Comparison of ENCODE assay signal across 27 mouse cellular contexts in the genomic region with DNA sequence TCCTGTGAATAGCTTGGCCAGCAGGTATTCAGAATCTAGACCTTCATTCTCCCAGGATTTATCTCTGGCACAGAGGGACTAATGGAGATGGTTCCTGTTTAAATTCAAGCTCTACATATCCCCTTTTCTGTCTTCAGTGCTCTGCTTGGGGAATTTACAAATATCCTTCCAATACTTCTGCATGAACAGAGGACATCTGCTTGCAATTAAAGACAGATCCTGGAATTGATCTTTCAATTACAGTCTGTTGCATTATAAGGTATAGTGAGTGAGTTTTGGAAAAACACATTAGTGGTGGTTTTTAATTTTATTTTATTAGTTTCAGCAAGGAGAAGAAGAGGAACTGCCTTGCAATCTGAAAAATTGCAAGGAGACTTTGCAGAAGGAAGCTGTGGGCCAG.
DNase-seq lines count a peak whose midpoint lies in the region; ATAC-seq and TF ChIP-seq lines count a peak whose summit lies in the region.
"Had no signal": no experiment of that assay in that cellular context is flagged by ENCODE, and none has a peak within 500 bp of the region (broad histone marks: within the 10 kb centered on the region; RNA-seq: fewer than 3 reads in every experiment).

No protein-coding gene starts in this region.

- no peaks in the 10 kb centered on the region for H3K9me3 ChIP-seq in stomach, embryonic 15.5 days
- H3K9me3 ChIP-seq in stomach, postnatal 0 days (ENCODE audit: control insufficient read depth, low read length), result no peaks in the 10 kb centered on the region
- no peaks in the 10 kb centered on the region for H3K9me3 ChIP-seq in embryonic facial prominence, embryonic 15.5 days (replicated peaks)
- H3K9me3 ChIP-seq in limb, embryonic 13.5 days, result no peaks in the 10 kb centered on the region
- H3K9me3 ChIP-seq in stomach, embryonic 16.5 days (replicated peaks; ENCODE audit: control insufficient read depth, low read length), result no peaks in the 10 kb centered on the region
- H3K9me3 ChIP-seq: forebrain, embryonic 12.5 days; forebrain, embryonic 15.5 days; heart, embryonic 10.5 days; heart, embryonic 13.5 days had no signal

- no peaks in the 10 kb centered on the region for H3K36me3 ChIP-seq in stomach, embryonic 15.5 days
- H3K36me3 ChIP-seq in stomach, postnatal 0 days (ENCODE audit: control insufficient read depth, insufficient read depth, low read length), result no peaks in the 10 kb centered on the region
- no peaks in the 10 kb centered on the region for H3K36me3 ChIP-seq in embryonic facial prominence, embryonic 15.5 days
- no peaks in the 10 kb centered on the region for H3K36me3 ChIP-seq in limb, embryonic 13.5 days
- H3K36me3 ChIP-seq in stomach, embryonic 16.5 days (ENCODE audit: control insufficient read depth, insufficient read depth, low read length), result no peaks in the 10 kb centered on the region
- H3K36me3 ChIP-seq: forebrain, embryonic 12.5 days; forebrain, embryonic 15.5 days; heart, embryonic 10.5 days; heart, embryonic 13.5 days had no signal

- H3K4me3 ChIP-seq in stomach, embryonic 15.5 days (replicated peaks), result no peak overlapping the region
- H3K4me3 ChIP-seq in stomach, postnatal 0 days (ENCODE audit: low read depth, low read length), result no peak overlapping the region
- no peak overlapping the region for H3K4me3 ChIP-seq in embryonic facial prominence, embryonic 15.5 days (replicated peaks)
- no peak overlapping the region for H3K4me3 ChIP-seq in limb, embryonic 13.5 days
- no peak overlapping the region for H3K4me3 ChIP-seq in stomach, embryonic 16.5 days (replicated peaks; ENCODE audit: low read length)
- H3K4me3 ChIP-seq in left cerebral cortex, adult 2 months, result no peak overlapping the region
- H3K4me3 ChIP-seq: erythroblast, embryonic 14.5 days; forebrain, embryonic 12.5 days; forebrain, embryonic 15.5 days; heart, adult 2 months; heart, embryonic 10.5 days; heart, embryonic 13.5 days had no signal

- H3K4me2 ChIP-seq in stomach, embryonic 15.5 days, result no peak overlapping the region
- no peak overlapping the region for H3K4me2 ChIP-seq in stomach, postnatal 0 days (replicated peaks; ENCODE audit: low read depth)
- no peak overlapping the region for H3K4me2 ChIP-seq in embryonic facial prominence, embryonic 15.5 days (replicated peaks)
- H3K4me2 ChIP-seq in limb, embryonic 13.5 days (replicated peaks), result no peak overlapping the region
- H3K4me2 ChIP-seq in stomach, embryonic 16.5 days (ENCODE audit: low read depth, low read length), result no peak overlapping the region
- H3K4me2 ChIP-seq: forebrain, embryonic 12.5 days; forebrain, embryonic 15.5 days; heart, embryonic 13.5 days; hindbrain, embryonic 14.5 days had no signal

- no peak for ATAC-seq in stomach, embryonic 15.5 days (ENCODE audit: insufficient read depth, low FRiP score, low read depth)
- ATAC-seq in stomach, postnatal 0 days (ENCODE audit: low FRiP score, low TSS enrichment), result no peak
- ATAC-seq in embryonic facial prominence, embryonic 15.5 days (ENCODE audit: insufficient number of reproducible peaks, low FRiP score, low TSS enrichment, low read depth), result no peak; the same call in 1 of the 2 replicates
- ATAC-seq in limb, embryonic 13.5 days (ENCODE audit: low FRiP score, low read depth), result peak; percentile 77
- no peak; the same call in 1 of the 2 replicates for ATAC-seq in stomach, embryonic 16.5 days (ENCODE audit: insufficient read depth, low FRiP score)
- ATAC-seq: CD4-positive, CD25-positive, alpha-beta regulatory T cell, adult 4 months; forebrain, embryonic 15.5 days; hindbrain, postnatal 0 days had no signal

- no peaks in the 10 kb centered on the region for H3K27me3 ChIP-seq in stomach, embryonic 15.5 days (replicated peaks)
- H3K27me3 ChIP-seq in stomach, postnatal 0 days (ENCODE audit: control insufficient read depth, insufficient read depth, low read length), result no peaks in the 10 kb centered on the region
- no peaks in the 10 kb centered on the region for H3K27me3 ChIP-seq in embryonic facial prominence, embryonic 15.5 days
- no peaks in the 10 kb centered on the region for H3K27me3 ChIP-seq in limb, embryonic 13.5 days
- H3K27me3 ChIP-seq in stomach, embryonic 16.5 days (ENCODE audit: control insufficient read depth, insufficient read depth, low read length), result no peaks in the 10 kb centered on the region
- H3K27me3 ChIP-seq: forebrain, embryonic 12.5 days; forebrain, embryonic 15.5 days; heart, embryonic 13.5 days had no signal

- no peak for TF ChIP-seq EP300 in stomach, postnatal 0 days (optimal IDR thresholded peaks at IDR 0.05)

- H3K4me1 ChIP-seq in stomach, embryonic 15.5 days, result peaks cover 5% of the 10 kb centered on the region; the same call in 1 of the 2 replicates
- H3K4me1 ChIP-seq in stomach, postnatal 0 days (replicated peaks; ENCODE audit: control insufficient read depth, insufficient read depth), result no peaks in the 10 kb centered on the region
- peaks cover 22% of the 10 kb centered on the region for H3K4me1 ChIP-seq in embryonic facial prominence, embryonic 15.5 days
- H3K4me1 ChIP-seq in limb, embryonic 13.5 days, result peaks cover 37% of the 10 kb centered on the region
- H3K4me1 ChIP-seq in stomach, embryonic 16.5 days (ENCODE audit: control insufficient read depth, insufficient read depth, low read length), result peaks cover 24% of the 10 kb centered on the region
- H3K4me1 ChIP-seq: forebrain, embryonic 12.5 days; forebrain, embryonic 15.5 days had no signal

- peak overlapping the region; percentile 48; the same call in 1 of the 2 replicates for H3K27ac ChIP-seq in stomach, embryonic 15.5 days
- H3K27ac ChIP-seq in stomach, postnatal 0 days (replicated peaks), result no peak overlapping the region
- H3K27ac ChIP-seq in embryonic facial prominence, embryonic 15.5 days (replicated peaks), result peak overlapping the region; percentile 69
- H3K27ac ChIP-seq in limb, embryonic 13.5 days, result peak overlapping the region; percentile 55
- H3K27ac ChIP-seq in stomach, embryonic 16.5 days (ENCODE audit: low read length), result peak overlapping the region; percentile 18; the same call in 1 of the 2 replicates
- H3K27ac ChIP-seq in left cerebral cortex, adult 2 months, result no peak overlapping the region
- H3K27ac ChIP-seq: forebrain, embryonic 12.5 days; forebrain, embryonic 15.5 days; heart, adult 2 months; heart, embryonic 10.5 days; heart, embryonic 13.5 days; hindbrain, embryonic 14.5 days; hindbrain, postnatal 0 days had no signal

- H3K9ac ChIP-seq in stomach, embryonic 15.5 days, result no peak overlapping the region
- H3K9ac ChIP-seq in stomach, postnatal 0 days (ENCODE audit: low read length), result no peak overlapping the region
- H3K9ac ChIP-seq in embryonic facial prominence, embryonic 15.5 days, result no peak overlapping the region
- no peak overlapping the region for H3K9ac ChIP-seq in limb, embryonic 13.5 days
- H3K9ac ChIP-seq in stomach, embryonic 16.5 days (ENCODE audit: low read length), result no peak overlapping the region
- H3K9ac ChIP-seq: forebrain, embryonic 12.5 days; forebrain, embryonic 15.5 days; heart, embryonic 13.5 days; hindbrain, embryonic 14.5 days had no signal

- DNase-seq in stomach, postnatal 0 days (ENCODE audit: low spot score), result no peak
- DNase-seq in lung, postnatal 4 days, result no peak
- no peak for DNase-seq in left cerebral cortex, adult 2 months (ENCODE audit: extremely low spot score in 1 of 2, low spot score in 2 of 2)
- no peak for DNase-seq in retina, postnatal 1 day
- DNase-seq: adrenal gland, adult 2 months; adrenal gland, postnatal 14 days; cerebellum, adult 11 months; cerebellum, adult 2 months; cerebellum, adult 9-11 months; cerebellum, postnatal 25 days; gastrocnemius, postnatal 10 days; gastrocnemius, postnatal 36 days; heart, adult 2 months; heart, postnatal 14 days; heart, postnatal 4 days had no signal

- TF ChIP-seq CTCF in stomach, postnatal 0 days (IDR thresholded peaks at IDR 0.05; ENCODE audit: low read depth), result no peak
- TF ChIP-seq CTCF in left cerebral cortex, adult 2 months (IDR thresholded peaks at IDR 0.05), result no peak

- intact Hi-C loops in left cerebral cortex, adult 2 months (cut with DNase I), result no loop called here

Comparison
In these comparisons a context has a peak if more than half of its experiments do, and no peak if none do; other contexts are left out.
1. H3K27ac ChIP-seq: peak in stomach, embryonic 15.5 days (single experiment), embryonic facial prominence, embryonic 15.5 days (single experiment), limb, embryonic 13.5 days (single experiment) and stomach, embryonic 16.5 days (single experiment); none in stomach, postnatal 0 days (single experiment) and left cerebral cortex, adult 2 months (single experiment).